Mouse (Mus musculus) heart, postnatal 14 days (tissue): ENCODE measurements around the gene Smc1b. TPM values are rescaled to one million over a fixed set of nuclear protein-coding genes. Genes with fewer than 3 reads are reported as not detected.
"Not testable (repeated sequence)": the region's sequence is repeated elsewhere in the genome, so short reads cannot be mapped to it uniquely, and the experiment has no call there.

ENCODE experiments used
- DNase-seq, 2 experiments: peaks; one replicate each; pipeline ENCODE4 v3.0.0; 2021 to 2022
- intact Hi-C: fragments of 180-260 bp; cut with DNase I; formaldehyde crosslinking; loops from one replicate; pipeline ENCODE4 v1.15.1; 2025
- total RNA-seq, 2 experiments: library from RNA; stranded (reverse); gene quantifications; 2 replicates each; pipeline ENCODE4 v1.2.3; 2021

The Smc1b gene
- total RNA-seq, 2 experiments from 2014 or later: 0.05 TPM; not detected in 1

DNA sequence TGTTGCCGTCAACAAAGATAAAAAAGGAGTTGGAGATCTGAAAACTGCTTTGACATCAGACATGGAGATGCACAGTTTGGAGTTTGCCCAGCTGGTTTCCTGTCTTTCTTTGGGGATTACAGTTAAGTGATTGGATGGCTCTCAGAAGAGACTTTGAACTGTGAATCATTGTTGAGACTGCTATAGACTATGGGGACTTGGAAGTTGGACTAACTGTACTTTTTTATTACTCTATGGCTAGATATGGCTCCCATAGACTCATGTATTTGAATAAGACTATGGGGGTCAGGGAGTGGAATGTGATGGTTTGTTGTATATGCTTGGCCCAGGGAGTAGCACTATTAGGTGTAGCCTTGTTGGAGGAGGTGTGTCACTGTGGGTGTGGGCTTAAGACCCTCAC is 101.1 kb downstream of the Smc1b start:
- DNase-seq, intact Hi-C loops: not testable (repeated sequence)

DNA sequence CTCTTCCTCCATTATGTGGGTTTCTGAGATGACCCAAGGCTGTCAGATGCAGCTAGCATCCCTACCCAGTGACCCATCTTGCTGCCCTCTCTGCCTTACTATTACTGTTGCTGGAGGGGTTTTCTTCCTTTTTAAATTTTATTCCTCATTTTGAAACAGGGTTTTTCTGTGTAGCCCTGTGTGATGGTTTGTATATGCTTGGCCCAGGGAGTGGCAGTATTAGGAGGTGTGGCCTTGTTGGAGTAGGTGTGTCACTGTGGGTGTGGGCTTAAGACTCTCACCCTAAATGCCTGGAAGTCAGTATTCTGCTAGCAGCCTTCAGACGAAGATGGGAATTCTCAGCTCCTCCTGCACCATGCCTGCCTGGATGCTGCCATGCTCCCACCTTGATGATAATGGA is 103.1 kb downstream of the Smc1b start, which contains the start of gene Fam118a:
Gene Fam118a, plus strand, starts transcription at position 301 of the 400 bp plus-strand sequence.
- DNase-seq, intact Hi-C loops: not testable (repeated sequence)

DNA sequence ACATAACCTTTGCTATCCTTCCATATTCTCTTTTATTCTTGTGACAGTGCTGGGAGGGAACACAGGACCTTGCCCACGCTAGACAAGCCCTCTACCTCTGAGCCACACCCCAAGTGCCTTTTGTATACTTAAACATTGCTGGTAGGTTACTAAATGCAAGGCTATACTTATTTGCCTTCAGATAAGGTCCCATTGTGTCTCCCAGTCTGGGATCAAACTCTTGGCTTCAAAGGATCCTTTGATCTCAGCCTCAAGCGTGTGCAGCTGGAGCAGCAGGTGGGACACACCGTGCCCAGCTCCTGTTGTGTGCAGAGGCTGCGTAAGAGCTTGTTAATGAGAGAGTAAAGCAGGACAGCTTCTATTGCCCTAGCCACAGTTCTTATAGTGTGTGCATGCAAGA is 104.0 kb downstream of the Smc1b start:
- intact Hi-C loops: no loop called here
- no peak for DNase-seq

DNA sequence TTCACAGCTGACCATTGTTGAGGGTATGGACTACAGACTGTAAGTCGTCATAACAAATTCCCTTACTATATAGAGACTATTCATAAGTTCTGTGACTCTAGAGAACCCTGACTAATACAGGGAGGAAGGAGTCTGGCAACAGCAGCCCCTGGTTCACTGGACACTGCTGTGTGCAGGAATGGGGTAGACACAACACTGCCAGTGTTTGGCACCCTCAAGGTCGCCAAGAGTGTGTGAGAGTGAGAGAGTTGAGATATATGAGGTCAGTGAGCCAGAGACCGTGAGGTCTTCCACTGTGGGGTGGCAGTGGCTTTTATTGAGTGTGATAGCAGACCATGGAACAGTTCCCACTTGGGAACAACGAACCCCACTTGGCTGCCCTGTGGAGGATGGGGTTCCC is 105.6 kb downstream of the Smc1b start:
- no peak for DNase-seq
- intact Hi-C loops: no loop called here

DNA sequence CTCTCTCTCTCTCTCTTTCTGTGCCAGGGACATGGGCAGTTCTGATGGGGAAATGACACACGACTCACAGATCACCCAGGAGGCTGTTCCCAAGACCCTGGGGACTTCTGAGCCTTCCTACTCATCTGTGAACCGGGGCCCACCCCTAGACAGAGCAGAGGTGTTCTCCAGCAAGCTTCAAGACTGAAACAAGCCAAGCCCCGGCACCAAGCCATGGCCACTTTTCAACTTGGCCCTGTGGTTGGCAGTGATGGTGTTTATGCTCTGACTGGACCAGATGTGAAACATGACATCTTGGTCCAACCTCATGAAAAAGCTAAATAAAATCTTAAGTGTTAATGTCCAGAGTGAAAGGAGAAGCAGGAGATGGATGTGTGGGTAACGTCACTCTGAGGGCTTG is 109.6 kb downstream of the Smc1b start:
- intact Hi-C loops: no loop called here
- DNase-seq: peak; percentile 34 to 36

DNA sequence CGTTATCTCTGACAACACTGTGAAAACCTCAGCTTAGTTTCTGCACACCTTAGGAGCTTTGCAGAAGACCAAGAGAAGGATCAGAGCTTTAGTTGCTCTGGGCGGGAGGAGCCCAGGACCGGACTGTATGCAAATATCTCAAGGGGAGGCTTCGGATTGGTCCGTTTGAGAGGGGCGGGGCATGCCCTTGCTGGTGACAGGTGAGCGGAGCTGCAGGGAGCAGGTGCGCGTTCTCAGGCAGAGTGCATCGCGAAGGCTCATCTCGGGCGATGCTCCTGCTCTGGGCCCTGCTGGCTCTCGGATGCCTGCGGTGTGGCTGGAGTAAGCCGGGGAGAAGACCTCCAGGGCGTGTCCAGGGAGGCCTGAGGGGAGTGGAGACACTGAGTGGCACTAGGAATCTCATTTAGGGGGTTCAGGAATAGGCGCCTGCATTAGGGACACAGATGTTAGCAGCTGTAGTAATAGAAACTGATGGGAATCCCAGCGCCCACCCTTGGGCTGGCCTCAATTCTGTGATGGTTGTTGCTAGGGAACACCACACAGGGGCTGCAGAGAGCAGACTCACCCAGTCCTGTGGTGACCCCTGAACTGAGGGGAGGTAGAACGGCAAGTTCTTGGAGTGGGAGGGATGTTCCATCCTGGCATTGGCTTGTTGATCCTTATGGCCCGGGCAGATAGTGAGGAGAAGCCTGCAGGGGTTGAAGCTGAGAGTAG is 114.7 kb downstream of the Smc1b start, which contains the start of gene Upk3a:
Gene Upk3a, plus strand, starts transcription at position 191 of the 714 bp plus-strand sequence.
- intact Hi-C loops: no loop called here
- DNase-seq: no peak

DNA sequence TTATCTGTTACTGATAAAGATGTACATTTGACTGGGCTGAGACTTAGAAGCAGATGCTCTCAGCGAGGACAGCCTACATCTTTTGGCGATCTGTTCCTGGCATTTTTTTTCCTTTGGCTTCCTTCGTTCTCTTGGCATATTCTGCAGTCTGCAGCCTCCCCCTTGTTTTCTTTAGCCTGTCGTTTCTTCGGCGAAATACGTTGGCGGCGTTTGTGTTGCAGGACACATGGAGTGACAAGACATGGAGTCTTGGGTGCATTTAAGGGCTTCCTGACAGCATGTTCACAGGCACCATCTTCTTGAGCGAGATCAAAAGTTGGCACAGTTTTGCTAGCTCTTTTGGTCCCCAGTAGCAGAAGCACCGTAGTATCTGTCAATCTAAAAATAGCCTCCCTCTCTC is 116.0 kb downstream of the Smc1b start:
- DNase-seq: no peak
- intact Hi-C loops: no loop called here

Other genes starting within 250 kb of the Smc1b start
- gene Gm29666, start 211.9 kb downstream of the Smc1b start, total RNA-seq: under 1 TPM; 0.19 to 0.22 TPM
- 10 to 100 TPM; 16.8 to 20.0 TPM for gene Nup50, start 208.6 kb downstream of the Smc1b start, total RNA-seq
- 10 to 100 TPM; 20.6 to 21.9 TPM for gene 5031439G07Rik, start 143.4 kb downstream of the Smc1b start, total RNA-seq
- not detected for gene Upk3a, start 114.8 kb downstream of the Smc1b start, total RNA-seq
- 1 to 10 TPM; 7.9 TPM for gene Fam118a, start 103.0 kb downstream of the Smc1b start, total RNA-seq
- gene Ribc2, start 114 bp upstream of the Smc1b start, total RNA-seq: not detected
- gene Fbln1, start 74.0 kb upstream of the Smc1b start, total RNA-seq: 10 to 100 TPM; 60.9 to 78.2 TPM
- 10 to 100 TPM; 79.3 to 80.6 TPM for gene Atxn10, start 204.3 kb upstream of the Smc1b start, total RNA-seq